Mouse (Mus musculus) urinary bladder, adult 2 months (tissue): ENCODE measurements at regions not wholly inside any gene's neighbourhood (a gene's known extent, or its start where the extent isn't known, plus 50 kb on each side); places are given as distances from the start of the nearest gene placed in this dataset.

Source experiments
- DNase-seq: peaks from one replicate; pipeline ENCODE4 v3.0.0; 2022; ENCODE audit warnings: low spot score

DNA sequence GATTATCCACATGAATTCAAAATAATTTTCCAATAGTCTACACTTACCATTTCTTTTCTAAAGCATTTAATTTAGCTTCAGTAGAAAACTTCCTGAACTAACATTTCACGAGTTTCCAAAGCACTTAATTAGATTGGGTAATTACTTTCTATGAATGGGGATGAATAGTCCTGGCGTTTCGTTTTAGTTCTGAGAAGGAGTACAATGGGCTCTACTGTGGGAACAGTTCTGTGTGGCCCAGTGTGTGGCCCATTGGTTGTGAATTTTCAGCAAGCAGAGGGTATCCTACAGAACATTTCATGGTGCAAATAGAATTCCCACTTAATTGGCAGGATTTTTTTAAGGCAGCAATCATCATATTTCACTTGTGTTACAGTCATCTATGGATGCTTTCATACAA lies 95.5 kb downstream of the 1700017N19Rik start:
- no peak for DNase-seq

DNA sequence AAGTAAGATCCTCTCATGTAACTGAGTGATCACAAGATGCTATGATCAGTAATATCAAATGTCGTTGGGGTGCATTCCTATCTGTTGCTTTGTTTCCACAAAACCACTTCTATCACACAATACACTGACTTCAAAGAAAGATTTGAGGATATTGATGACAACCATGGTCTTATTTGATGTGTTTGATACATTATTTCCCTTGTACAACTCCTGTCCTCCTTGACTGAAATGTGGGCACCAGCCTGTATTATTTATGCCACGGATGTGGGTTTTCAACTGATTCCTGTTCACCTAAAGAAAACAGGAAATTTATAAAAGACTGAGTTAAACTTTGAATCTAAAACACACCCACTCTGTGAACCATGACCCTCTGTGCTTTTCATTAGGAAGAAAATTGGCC lies 105.7 kb downstream of the 1700017N19Rik start:
- no peak for DNase-seq

DNA sequence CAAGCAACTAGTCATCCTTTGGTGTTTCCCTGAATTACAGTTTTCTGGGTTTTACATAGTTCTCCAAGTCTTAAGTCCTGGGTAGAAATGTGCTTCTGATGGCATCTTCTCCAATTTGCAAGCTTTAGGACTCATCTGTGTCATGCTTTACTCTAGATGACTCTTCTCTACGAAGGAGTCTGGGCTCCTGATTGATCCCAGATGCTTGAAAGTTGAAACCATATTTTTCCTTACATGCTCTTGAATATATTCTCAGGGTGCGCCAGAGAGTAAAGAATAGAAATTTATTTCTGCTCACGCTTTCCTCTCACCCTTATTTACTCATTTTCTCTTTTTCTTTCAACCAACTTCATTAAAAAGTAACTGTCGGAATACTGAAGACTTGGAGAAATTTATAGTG lies 108.9 kb downstream of the 1700017N19Rik start:
- DNase-seq: no peak

DNA sequence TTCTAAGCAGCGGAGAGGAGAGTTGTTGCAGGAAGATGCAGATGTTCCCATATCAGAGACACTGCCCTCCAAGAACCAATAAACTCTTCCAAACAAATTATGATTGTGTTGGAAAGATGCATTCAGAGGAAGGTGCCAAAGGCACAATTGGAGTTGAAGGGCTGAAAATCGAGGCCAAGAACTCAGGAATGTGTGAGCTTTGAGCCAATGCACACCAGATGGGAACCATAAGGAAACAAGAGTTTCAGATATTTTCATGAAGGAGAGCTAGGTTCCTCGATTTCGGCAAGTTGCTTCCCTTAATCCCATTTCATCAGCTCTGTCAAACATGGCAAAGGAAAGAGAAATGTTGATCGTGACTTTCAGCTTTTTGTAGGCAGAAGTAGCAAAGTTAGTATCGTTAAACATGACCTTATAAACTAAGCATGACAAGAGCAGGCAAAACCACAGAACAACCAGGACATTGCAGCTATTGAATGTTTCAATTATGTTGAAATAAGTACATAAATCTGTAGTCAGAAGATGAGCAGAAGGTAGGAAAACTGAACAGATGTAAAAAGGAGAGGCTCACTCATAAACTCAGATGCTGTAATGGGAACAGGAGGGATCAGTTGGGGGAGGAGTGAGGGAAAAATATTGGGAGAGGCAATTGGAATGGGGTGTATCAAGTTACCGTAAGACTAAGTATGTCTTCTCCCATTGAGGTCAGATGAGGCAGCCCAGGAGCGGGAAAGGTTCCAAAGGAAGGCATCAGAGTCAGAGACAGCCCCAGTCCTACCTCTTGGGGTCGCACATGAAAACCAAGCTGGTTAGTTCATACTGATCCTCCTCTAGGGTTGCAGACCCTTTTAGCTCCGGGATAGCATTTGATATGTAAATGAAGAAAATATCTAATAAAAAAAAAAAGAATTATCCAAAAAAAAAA lies 110.3 kb downstream of the 1700017N19Rik start:
- DNase-seq: no peak

DNA sequence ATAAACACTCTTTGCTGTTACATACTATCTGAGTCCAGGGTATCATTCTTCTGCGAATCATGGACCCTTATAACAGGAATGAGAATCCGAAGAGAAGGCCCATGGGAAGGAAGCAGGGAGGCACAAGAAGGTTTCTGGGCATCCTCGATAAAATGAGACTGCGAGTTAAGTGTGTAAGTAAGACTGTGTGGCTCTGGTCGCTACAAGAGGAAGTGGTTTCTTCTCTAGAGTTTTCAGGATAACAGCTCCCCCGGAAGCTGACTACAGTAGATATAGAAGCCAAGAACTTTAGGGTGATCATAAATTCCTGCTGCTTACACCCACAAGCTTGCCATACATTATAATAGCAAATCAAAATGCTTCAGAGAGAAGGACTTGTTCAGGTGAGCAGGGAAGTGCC lies 111.7 kb downstream of the 1700017N19Rik start:
- no peak for DNase-seq

DNA sequence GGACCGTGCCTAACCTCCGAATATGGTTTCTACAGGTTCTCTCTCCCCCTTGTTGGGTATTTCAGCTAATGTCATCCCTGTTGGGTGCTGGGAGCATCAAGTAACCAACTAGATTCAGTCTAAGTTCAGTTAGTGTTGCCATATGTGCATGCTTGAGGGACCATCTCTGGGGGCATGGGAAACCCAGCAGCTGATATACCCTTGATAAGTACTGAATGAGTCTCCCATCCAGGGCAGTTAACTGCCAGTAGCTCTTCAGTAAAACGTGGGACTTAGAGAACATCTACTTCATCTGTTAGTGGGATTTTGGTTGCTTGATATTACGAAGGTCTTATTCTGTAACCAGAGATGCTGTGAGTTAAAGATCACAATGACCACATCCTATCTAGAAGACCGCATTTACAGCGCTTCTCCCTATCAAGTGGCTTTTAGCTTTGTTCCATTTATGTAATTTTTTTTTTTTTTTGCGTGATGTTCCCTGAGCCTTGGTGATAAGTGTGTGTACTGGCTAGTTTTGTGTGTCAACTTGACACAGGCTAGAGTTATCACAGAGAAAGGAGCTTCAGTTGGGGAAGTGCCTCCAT lies 125.9 kb downstream of the 1700017N19Rik start:
- DNase-seq: no peak

DNA sequence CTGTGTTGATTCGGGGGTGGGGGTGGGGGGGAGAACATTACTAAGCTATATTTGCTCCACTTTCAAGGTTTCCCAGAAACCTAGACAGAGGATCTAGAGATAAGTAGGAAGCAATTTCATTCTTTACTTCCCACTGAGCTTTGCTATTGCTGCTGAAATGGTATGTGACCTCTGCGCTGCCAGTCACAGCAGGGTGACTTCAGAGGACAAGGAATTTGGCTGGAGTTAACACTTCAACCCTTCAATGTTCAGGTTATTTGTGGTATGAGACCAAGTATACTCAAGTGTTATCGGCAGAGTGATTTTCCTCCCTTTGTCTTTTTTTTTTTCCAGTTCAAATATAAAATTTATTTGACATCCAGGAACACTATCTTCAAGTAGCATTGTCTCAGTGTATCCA lies 128.3 kb downstream of the 1700017N19Rik start:
- no peak for DNase-seq

DNA sequence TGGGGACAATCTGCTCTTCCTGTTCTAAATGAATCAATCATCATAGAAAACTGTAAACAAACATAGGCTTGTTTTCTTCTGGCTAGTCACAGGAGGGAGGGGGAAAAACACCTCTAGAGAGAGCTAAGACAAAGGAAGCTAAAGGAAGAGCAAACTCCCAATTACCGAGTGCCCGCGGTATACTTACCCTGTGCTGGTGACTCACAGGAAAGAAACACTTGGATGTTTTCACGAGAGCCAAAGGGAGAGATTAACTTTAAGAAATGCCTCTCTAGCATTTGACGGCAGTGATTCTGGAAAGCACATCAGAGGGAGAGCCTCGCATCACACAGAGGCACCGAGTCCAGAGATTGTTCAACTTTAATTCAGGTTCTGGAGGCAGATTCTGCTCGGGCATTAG lies 151.0 kb downstream of the 1700017N19Rik start:
- DNase-seq: no peak

DNA sequence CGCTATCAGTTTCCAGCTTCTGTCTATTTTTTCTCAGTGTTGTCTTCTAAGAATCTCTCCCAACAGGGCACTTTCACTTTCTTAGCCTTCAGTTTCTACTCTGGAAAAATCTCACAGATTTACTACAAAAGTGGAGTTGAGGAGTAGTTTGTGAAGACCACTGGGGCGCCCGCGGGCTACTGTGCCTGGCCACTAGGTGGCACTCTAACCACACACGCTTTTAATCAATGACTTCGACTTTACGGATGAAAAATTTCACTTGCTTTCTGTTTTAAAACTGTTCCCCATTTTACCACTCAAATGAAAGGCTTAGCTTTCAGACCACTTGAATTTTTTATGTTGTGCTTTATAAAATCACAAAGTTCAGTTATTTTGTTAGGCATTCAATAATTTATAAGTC lies 151.8 kb downstream of the 1700017N19Rik start:
- DNase-seq: peak; percentile 21

DNA sequence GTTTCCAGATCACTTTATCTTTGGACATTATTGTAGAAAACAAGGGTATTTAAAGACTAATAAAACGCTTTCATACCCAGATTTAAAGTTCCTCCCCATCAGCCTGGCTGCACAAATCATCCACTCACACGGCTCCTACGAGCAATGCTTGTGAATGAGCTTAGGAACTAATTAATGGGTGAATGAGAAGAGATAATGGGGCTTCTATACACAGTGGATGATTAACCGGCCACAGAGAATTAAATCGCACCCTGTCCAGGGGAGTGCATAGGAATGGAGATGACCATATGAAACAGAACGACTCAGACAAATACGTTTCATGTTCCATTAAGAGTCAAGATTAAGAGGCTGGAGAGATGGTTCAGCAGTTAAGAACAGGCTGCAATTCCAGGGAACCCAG lies 155.9 kb downstream of the 1700017N19Rik start:
- no peak for DNase-seq

DNA sequence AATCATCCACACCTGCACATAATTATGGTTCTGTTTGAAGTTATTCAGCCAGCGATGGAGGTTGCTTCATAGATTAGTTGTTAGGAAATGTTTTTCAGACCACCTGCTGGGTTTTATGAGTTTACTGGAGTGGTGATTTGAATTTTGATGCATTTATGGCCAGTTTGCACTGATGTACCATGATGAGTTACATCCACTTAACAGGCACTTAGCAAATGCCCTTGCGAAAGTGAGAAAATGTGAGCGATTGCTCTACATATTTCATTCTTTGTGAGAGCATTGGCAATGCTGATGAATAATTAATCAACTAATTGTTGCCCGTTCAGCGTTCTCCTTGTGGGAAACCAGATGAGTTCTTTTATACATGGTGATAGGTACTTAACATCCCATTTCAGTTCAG lies 164.7 kb downstream of the 1700017N19Rik start:
- DNase-seq: no peak

DNA sequence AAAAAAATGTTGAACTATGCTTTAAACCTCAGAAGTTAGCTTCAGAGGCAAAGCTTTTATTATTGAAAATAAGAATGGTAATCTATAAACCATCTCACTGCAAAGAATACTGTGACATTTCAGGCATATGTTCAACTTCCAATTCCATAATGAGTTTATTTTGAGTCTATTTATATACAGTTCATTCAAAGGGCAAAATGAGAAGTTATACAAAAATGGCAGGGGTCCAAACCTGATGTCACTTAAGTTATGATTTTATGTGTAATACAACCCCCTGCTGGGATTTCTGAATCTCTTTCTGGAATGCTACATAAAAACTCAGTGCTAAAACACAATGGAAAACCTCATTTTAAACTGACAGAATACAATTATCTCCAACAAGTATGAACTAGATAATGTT lies 184.0 kb downstream of the 1700017N19Rik start:
- no peak for DNase-seq

DNA sequence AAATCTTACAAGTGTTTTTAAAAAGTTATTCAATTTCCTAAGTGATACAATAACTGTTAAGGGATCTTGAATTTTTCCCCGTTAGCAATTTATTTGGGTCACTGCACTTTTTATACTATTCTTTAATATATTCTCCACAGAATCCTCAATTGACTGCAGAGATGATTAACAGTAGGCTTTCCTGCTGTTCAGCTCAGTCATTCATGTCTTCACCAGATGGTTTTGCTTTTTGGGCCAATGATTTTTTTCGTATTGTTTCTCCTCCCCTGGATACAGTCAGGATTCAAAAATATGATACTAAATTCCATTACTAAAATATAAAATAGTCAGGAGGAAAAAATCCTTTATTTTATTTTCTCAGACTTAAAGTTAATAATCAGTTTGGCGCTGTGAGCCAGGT lies 201.9 kb downstream of the 1700017N19Rik start:
- no peak for DNase-seq

DNA sequence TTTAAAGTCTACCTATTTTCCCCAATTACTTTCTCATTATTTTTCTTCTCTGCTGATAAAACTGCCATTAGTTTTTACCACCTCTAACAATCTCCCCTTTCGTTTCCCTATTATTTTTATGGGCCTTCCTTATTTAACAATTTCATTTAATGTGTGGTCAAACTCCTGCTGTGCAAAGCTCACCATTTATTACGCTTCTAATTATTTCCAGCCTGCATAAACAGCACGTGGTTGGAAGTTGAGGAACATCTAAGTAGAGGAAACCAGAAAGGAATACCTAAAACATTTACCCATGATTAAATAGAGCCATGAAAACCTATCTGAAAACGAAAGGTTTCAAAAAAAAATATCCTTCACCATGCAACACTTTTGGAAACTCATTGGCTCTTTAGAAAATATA lies 202.3 kb downstream of the 1700017N19Rik start:
- DNase-seq: no peak

DNA sequence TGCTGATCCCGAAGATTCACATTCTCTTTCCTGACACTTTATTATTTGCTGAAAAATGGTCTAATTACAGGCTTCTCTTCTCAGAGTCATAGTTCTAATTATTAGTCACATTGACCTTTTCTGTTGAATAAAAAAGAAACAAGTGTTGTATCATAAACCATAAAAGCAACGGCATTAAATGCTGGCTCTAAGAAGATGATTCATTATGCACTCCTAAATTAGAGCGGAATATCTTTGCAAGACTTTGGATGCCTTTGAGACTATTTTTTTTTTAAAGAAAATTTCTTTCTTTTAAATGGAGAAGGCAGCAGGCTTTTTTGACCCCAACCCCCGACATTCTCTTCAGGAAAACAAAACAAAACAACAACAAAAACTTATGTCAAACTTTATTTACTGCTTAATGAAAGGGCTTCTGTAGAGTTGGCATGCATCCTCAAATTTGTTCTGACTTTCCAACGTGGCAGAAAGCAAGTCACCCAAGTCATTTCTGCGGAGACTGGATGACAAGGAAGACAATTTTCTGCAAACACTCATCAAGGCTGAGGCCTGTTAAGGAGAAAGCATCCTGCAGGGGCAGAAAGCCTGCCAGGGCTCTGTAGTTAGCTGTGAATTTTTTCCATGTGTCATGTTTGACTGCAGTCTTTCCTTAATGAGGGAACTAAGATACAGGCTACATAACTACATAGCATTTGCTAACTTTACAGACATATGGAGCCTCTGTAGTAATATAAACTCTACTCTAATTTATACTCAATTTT lies 205.1 kb downstream of the 1700017N19Rik start:
- no peak for DNase-seq

DNA sequence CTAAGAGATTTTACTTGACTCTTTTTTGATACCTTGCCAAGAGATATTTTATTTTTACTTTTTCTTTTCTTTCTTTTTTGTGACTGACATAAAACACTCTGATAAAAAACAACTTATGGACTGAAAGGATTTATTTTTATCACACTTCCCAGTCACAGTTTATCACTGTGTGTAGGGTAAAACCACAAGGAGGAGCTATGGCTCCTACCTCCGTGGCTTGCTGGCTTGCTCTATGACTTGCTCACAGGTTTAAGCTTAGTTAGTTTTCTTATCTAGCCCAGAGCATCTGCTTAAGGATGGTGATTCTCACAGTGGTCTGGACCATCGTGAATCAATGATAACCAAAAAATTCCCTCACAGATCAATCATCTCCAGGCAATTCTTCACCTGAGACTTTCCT lies 221.4 kb downstream of the 1700017N19Rik start:
- no peak for DNase-seq

DNA sequence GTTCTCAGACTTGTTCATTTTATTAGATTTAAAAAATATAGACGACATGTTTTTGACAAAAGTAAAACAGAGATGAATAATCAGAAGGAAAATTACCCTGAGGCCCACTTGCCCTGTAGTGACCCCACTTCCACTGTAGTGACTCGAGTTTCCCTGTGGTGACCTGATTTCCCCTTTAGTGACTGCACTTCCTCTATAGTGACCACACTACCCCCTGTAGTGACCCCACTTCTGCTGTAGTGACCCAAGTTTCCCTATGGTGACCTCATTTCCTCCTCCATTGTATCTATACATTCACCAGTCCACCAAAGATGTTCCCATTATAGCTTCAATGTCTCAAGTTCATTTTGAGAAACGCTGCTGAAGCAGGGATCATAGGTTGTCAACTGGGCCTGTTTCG lies 244.5 kb downstream of the 1700017N19Rik start:
- no peak for DNase-seq

DNA sequence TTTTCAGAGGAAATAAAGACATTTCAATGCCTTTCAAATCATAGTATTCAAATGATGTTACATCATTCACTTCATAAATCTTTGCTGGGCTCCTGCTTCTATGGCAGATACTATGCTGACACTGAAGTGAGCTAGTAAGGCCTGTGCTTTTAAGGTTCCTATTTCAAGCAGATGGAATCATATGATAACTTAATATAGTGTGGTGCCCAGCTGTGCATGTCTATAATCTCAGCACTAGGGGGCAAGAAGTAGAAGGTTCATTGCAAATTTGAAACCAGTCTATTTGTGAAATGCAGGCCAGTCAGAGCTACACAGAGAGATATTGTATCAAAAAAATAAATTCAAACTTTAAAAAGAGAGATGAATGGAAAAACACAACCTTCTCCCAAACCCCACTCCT lies 262.9 kb downstream of the 1700017N19Rik start:
- no peak for DNase-seq

DNA sequence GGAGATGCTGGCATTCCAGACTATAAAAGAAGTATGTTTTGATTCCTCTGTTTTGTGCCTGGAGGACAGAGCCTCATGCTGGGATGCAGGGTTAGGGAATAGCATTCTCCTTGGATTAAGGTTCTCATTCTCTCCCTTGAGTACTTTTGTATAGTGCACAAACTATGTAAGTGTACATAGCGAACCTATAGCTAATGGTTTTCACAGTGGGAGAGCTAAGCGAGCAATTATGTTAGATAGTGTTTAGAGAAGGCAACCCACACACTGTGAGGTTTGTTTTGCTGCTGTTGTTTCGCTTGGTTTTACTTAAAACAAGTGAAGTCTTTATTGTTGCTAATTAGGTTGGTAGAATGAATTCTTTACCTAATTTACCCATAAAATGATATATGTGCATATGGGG lies 266.2 kb downstream of the 1700017N19Rik start:
- DNase-seq: no peak

DNA sequence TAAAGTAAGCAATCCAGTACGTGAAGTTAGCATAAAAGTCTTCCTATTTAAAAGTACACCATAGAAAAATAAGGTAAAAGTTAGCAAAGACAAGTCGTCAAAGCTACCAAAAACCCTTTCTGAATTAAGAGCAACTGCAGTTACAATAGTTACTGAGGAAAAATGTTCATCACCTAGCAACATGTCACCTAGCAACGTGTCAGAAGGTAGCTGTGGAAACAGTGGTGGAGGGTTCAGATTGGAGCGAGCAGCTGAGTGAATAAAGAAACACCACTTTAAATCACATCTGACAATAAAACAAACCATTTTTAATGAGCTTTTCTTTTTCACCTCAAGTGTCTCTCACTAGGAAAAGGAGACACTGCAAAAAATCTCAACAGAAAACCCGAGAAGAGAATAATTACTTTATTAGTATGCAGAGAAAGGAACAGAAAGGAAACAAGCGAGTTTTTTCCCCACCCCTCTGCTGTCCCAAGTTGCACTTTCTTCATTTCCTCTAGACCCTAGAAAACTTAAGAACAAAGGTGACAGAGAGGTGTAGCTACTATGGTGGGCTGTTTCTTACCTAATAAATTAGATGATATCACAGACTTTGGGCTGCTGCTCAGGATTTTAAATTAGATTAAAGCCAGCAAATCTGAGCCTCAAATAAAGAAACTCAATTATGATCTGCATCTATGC lies 275.4 kb downstream of the 1700017N19Rik start:
- DNase-seq: no peak

DNA sequence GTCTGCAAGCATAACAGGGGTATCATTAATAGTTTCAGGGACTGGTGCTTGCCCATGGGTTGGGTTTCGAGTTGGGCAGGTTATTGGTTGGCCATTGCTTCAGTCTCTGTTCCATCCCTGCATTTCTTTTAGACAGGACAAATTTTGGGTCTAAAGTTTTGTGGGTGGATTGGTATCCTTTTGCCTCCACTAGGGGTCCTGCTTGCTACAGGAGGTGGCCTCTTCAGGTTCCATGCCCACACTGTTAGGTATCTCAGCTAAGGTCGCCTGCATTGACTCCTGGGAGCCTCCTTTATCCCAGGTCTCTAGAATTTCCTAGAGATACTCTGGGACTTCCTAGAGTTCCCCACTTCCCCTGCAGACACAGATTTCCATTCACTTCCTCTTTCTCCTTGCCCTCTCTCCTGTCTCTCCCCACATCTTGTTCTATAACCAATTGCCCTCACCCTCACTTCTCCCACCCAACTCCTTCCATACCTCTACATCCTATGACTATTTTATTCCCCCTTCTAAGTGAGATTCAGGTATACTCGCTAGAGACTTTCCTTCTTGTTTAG lies 278.2 kb downstream of the 1700017N19Rik start:
- no peak for DNase-seq

DNA sequence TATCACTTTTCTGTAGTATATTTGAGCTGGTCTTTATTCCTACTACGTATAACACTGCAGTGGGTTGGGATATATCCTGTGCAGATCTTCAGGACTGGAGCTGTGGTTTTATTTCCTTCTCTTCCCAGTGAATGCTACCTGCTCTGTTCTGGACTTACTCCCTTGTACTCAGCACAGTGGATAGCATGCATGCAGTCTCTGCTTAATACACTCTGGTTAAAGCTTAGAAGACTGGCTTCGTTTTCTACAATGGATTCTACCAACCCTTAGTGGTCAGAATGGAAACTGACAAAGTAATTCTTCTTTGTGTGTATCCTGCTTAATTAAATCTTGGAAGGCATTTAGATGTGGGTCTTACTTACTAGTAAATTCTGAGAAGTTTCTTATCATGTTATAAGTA lies 292.3 kb downstream of the 1700017N19Rik start:
- DNase-seq: no peak
